Mouse (Mus musculus) urinary bladder, postnatal 10 days (tissue): ENCODE data around the gene Gm17324.
A peak's percentile ranks its signal among the peaks of the same experiment; 100 is the strongest.
"Not testable (repeated sequence)": the region's sequence is repeated elsewhere in the genome, so short reads cannot be mapped to it uniquely, and the experiment has no call there.

Source experiments
- DNase-seq: peaks from one replicate; pipeline ENCODE4 v3.0.0; 2022; ENCODE audit warnings: low spot score

Gene Gm17324

GRCm38 (mm10) chr9:78447973-78448873, at the start of gene Gm17324, which contains the start of gene Mto1:
TSS of gene Gm17324 (minus strand) at chr9:78448786.
TSS of gene Mto1 (plus strand) at chr9:78448208.
- DNase-seq = peak; percentile 63

GRCm38 (mm10) chr9:78493171-78493570, 44.6 kb upstream of the Gm17324 start:
- DNase-seq = no peak

DNA sequence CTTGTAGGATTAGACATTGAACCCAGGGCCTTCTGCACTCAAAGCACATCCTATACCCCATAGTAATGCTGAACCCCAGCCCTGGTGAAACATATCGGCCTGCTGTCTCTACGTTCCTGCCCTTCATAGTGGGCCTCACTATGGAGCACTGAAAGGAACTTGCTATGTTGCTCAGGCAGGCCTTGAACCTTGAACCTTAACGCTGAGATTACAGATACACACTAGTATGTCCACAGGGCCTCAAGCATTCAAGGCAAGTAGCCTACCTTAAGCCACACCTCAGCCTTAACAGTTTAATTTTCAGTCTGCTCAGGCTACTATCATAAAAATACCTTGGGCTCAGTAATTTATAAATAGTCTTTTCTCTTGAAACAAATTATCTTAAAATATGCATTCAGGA, 43.7 kb upstream of the Gm17324 start:
- DNase-seq = no peak

DNA sequence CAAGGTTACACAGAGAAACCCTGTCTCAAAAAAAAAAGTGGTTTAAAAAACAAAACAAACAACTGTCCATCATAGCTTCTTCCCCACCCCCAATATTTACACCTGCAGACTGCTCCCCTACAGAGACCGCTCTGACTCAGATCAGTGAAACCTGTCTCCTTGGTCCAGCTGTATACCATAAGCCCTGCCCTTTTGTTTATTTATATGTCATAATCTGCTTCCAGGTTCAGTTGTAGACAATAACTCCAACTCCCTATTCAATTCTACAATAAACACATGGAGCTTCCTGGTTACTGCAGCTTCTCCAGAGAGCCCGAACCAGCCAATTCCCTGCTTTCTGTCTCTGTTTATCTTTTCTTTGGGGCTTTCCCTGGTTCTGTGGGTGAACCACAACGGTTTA, 42.6 kb upstream of the Gm17324 start:
- DNase-seq = no peak

DNA sequence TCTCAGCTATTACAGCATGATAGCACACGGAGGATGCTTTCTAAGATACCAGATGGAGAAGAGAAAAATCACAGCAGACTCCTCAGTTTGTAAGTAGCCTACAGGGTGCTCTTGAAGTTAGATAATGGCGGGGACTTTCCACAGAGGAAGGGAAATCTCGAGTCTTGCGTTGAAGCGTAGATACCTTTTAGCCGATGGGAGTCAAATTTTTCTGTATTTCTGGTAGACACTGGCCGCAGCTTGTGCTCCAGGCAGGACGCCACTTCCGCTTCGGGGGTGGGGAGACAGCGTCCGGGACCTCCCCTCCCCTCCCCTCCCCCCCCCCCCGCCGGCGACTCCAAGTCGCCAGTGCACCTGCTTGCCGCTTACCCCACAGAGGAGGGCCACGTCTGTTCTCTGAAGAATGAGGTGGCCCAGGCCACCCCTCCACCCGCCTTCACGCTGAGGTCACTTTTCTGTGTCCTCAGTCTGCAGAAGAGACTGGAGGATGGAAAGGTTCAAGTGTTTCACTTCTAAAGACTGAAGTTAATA, 40.4 kb upstream of the Gm17324 start, which contains the start of gene Eef1a1:
TSS of gene Eef1a1 (minus strand) at position 262 of the 531 bp plus-strand sequence.
- DNase-seq = no peak

DNA sequence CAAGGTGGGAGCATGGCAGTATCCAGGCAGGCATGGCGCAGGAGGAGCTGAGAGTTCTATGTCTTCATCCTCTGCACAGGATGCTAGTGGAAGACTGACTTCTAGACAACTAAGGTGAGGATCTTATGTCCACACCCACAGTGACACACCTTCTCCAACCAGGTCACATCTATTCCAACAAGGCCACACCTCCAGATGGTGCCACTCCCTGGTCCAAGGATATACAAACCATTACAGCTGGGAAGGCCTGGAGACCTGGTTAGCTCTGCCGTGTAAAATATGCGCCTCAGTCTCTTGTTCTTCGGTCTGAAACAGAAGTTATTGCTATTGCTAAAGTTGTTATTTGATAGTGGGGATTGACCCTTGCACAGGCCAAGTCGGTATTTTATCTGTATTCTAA, 39.4 kb upstream of the Gm17324 start:
- not testable (repeated sequence) for DNase-seq

- no peak for DNase-seq
Measured at GRCm38 (mm10) chr9:78484660-78485059, 36.1 kb upstream of the Gm17324 start.

DNA sequence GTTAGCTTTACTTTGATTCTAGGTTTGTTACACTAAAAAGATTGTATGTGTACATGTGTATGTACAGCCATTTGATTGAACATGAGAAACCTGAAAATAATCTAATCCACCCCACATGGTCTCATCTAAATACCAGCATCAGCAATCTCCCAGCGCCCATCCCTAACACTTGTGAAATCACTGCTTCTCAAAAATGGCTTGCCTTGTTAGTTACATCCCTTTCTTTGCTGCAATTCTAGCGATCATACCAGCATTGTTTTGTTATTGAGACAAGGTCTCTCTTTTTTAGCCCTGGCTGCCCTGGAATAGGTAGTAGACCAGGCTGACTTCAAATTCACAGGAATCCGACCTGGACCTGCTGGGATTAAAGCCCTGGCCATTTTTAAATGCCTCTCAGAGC, 33.8 kb upstream of the Gm17324 start:
- DNase-seq = no peak

DNA sequence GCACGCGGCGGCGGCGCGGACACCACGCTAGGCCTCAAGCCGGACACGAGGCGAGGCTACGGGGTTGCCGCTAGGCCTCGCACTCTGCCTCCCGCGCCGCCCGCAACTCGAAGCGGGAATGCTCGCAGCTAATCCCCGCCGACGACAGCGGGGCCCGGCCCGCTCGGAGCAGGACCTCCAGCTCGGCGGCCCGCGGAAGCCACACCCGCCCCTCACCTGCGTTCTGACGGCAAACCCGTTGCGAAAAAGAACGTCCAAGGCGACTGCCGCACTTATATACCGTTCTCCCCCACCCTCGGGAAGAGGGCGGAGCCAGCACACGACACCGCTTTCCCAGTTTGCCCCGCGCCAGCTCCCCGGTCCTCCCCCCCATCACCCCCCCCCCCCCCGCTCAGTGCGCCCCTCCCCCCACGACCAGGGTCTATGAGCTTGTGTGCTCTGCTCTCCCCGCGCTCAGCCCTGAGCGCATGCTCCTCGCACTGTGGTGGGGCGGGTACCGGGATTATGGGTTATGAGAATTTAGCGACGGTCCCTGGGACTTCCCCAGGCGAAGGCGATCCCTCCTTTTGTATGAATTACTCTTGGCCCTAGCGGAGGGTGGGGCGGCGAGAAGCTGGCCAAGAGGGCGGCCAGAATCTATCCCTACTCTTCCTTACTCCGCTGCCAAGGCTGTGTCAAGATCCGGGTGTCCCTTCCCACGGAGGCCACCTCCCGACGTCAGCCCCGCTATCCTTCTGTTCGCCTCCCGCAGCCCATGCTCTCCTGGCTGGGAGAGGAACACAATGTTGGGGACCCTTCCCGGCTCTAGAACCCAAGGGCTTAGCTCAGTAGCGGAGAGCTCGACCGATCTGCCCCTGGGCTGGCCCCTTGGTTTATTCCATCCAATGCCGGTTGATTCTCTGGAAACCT, 33.1 kb upstream of the Gm17324 start:
- DNase-seq = peak; percentile 84

DNA sequence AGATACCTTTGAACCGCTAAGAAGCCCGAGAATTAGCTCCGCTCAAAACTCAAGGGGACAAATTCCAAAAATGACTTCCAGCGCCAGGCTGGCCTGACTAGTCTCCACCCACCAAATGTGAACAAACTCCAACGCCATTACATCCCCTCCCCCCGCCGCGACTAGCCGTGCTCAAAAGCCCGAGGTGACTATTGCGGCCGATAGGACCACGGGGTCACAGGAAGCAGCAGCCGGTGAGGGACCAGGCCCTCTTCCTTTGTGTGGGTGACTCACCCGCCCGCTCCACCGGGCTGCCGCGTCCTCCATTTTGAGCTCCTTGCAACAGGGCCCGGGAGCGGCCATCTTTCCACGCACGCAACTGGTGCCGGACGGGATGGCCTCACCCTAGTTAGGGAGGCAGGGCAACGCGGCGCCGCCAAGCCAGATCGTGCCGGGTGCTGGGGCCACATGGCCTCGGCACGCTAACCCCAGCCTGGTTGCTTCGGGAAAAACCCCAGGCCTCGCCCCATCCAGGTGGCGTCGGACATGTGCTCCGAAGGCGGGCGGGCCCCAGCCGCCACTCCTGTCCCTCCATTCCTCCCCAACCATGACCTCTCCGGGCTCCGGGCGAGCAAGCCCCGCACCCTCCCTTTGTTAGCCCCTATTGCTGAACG, 32.2 kb upstream of the Gm17324 start:
- DNase-seq = peak; percentile 45

DNA sequence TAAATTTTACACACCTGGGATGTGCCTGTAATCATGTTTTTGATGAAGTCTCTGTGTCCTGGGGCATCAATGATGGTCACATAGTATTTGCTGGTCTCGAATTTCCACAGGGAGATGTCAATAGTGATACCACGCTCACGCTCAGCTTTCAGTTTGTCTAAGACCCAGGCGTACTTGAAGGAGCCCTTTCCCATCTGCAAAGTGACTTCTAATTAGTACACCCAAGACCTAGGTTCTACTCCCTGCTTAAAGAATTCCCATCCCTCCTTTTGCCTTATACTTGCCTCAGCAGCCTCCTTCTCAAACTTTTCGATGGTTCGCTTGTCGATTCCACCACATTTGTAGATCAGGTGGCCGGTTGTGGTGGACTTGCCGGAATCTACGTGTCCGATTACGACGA, 31.6 kb upstream of the Gm17324 start:
- DNase-seq = not testable (repeated sequence)

GRCm38 (mm10) chr9:78479308-78479707, 30.7 kb upstream of the Gm17324 start:
- DNase-seq = not testable (repeated sequence)

DNA sequence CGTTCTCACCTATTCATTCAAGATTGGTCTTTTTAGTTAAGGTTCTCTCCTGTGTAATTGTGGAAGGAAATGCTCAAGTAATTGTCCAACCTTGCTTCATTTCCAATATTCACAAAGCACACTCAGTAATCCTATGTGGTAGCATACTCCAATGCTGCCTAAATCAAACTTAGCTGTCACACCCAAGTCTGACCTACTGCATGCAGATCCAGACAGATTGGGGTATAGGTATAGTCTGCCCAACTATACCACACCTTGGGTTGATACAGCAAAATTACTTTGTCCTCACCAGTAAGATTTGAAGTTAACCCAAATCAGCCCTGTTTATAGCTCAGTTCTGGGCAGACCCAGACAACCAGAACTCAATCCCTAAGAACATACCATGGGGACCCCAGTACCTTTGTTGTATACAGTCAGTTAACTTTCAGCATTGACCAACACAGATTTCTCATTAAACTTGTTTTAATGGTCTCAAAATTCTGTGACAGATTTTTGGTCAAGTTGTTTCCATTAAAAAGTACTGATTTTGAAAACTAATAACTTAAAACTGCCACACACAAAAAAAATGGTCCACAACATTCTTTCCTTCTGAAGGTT, 29.5 kb upstream of the Gm17324 start:
- DNase-seq = not testable (repeated sequence)

DNA sequence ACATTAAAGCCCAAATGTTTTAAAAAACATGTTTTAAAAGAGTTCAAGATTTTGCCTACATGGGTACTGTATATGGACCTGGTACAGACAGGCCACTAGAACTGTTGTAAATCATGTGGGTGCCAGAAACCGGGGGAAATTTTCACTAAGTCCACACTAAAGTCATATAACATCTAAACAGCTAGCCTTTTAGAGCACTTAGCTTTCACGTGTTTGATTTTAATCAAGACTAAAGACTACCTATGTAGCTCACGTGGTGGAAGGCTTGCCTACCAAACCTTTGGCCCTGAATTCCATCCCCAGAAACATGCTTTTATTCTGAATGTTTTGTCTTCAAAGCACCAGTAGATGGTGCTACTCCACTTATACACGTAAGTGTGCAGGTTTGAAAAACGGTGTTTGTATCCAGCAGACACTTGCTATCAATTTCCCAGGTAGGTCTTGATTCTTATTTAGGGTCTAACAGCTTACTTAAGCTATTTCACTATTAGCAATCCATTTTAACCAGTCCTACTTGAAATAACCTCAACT, 28.5 kb upstream of the Gm17324 start:
- no peak for DNase-seq

- DNase-seq = no peak
Measured at GRCm38 (mm10) chr9:78476531-78477020, 28.0 kb upstream of the Gm17324 start.

GRCm38 (mm10) chr9:78475873-78476272, 27.3 kb upstream of the Gm17324 start:
- no peak for DNase-seq

DNA sequence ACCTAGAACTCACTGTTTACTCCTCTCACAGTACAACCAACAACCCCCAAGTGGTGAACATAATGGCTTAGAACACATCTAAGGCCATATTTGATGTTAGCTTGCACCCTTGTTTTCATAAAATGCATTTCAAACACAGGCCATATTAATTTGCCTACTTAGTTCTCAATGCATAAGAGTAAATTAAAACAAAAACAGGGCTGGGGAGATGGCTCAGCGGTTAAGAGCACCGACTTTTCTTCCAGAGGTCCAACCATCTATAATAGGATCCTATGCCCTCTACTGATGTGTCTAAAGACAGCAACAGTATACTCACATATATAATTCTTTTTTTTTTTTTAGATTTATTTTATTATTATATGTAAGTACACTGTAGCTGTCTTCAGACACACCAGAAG, 26.8 kb upstream of the Gm17324 start:
- no peak for DNase-seq

GRCm38 (mm10) chr9:78474771-78475382, 26.3 kb upstream of the Gm17324 start:
- DNase-seq = no peak

DNA sequence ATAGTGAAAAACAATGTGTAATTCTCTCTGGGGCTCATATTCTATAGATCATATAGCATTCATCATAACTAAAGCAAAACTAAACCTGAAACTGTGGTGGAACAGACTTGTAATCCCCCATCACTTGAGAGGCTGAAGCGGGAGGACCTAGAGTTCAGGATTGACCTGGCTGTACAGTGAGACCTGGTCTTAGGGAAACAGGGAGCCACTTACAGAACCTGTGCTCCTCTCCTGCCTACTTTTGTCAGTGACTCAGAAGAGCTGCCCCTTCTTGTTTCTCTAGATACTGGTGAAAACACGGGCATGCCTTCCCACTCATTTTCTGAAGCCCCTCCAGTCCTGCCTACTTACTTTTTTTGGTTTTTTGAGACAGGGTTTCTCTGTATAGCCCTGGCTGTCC, 25.7 kb upstream of the Gm17324 start:
- DNase-seq = no peak

GRCm38 (mm10) chr9:78473588-78473987, 25.0 kb upstream of the Gm17324 start:
- no peak for DNase-seq

GRCm38 (mm10) chr9:78465725-78466124, 17.1 kb upstream of the Gm17324 start:
- DNase-seq = no peak
